Mouse (Mus musculus) CH12.LX (cell line): ENCODE measurements around the gene Nfix. TPM values are rescaled to one million over a fixed set of nuclear protein-coding genes. Genes with fewer than 3 reads are reported as not detected.
A peak's percentile ranks its signal among the peaks of the same experiment; 100 is the strongest.

Experiments
- DNase-seq: peaks from one replicate; pipeline ENCODE4 v3.0.0-alpha.2; 2013; ENCODE audit errors: extremely low read depth
- H3K27ac ChIP-seq: 2 replicates; pipeline ENCODE4 v1.5.1; 2012; ENCODE audit warnings: low read depth, mild to moderate bottlenecking, control low read depth, moderate library complexity; ENCODE audit not compliant: insufficient read depth
- H3K27me3 ChIP-seq: replicated peaks from 2 replicates; pipeline ENCODE3; 2012; ENCODE audit warnings: inconsistent platforms
- H3K36me3 ChIP-seq, 2 experiments: replicated peaks in 1 of 2; 2 replicates each; pipeline versions ENCODE3 to v1.6.1; 2012; ENCODE audit warnings: inconsistent platforms in 1 of 2, low read length in 1 of 2, mild to moderate bottlenecking in 1 of 2, mixed read lengths in 1 of 2, moderate library complexity in 1 of 2; ENCODE audit not compliant: control insufficient read depth in 1 of 2, insufficient read depth in 1 of 2
- H3K4me1 ChIP-seq, 2 experiments: 2 replicates each; pipeline ENCODE4 v1.6.1; 2012; ENCODE audit warnings: inconsistent platforms in 1 of 2, moderate library complexity in 1 of 2; ENCODE audit not compliant: insufficient read depth in 2 of 2, control insufficient read depth in 1 of 2
- H3K4me2 ChIP-seq: 2 replicates; pipeline ENCODE4 v1.6.1; 2012; ENCODE audit warnings: low read depth, mild to moderate bottlenecking, control low read depth; ENCODE audit not compliant: poor library complexity, insufficient read depth, severe bottlenecking
- H3K4me3 ChIP-seq, 3 experiments: fragments of 150-350 bp in 1 of 3; sonication (generic) in 1 of 3; replicated peaks in 1 of 3; 2 replicates each; pipeline versions ENCODE3 to v1.5.1; 2011 to 2012; ENCODE audit warnings: low read depth in 2 of 3, low read length in 2 of 3, mild to moderate bottlenecking in 2 of 3, moderate library complexity in 2 of 3, control low read depth in 1 of 3, improper control_type of control experiment in 1 of 3, inconsistent platforms in 1 of 3, mixed read lengths in 1 of 3; ENCODE audit not compliant: poor library complexity in 1 of 3
- H3K79me2 ChIP-seq: replicated peaks from 2 replicates; pipeline ENCODE4 v1.6.1; 2012; ENCODE audit warnings: mild to moderate bottlenecking, moderate library complexity; ENCODE audit not compliant: control insufficient read depth, poor library complexity, insufficient read depth, severe bottlenecking; ENCODE audit errors: extremely low read depth
- H3K9ac ChIP-seq: 2 replicates; pipeline ENCODE4 v1.6.1; 2012; ENCODE audit warnings: low read depth, mild to moderate bottlenecking, control low read depth, moderate library complexity; ENCODE audit not compliant: insufficient read depth
- H3K9me3 ChIP-seq: replicated peaks from 2 replicates; pipeline ENCODE3; 2012; ENCODE audit warnings: low read length, inconsistent platforms, mixed read lengths
- BHLHE40 ChIP-seq: IDR thresholded peaks from 2 replicates; pipeline ENCODE4 v1.6.1; 2011; ENCODE audit warnings: mild to moderate bottlenecking, low read depth, low read length, improper control_type of control experiment
- CHD1 ChIP-seq: IDR thresholded peaks from 2 replicates; pipeline ENCODE4 v1.6.1; 2012; ENCODE audit warnings: low read depth, low read length, improper control_type of control experiment, inconsistent platforms
- CHD2 ChIP-seq: IDR thresholded peaks from 2 replicates; pipeline ENCODE4 v1.6.1; 2011; ENCODE audit warnings: low read length, improper control_type of control experiment
- CTCF ChIP-seq, 2 experiments: IDR thresholded peaks in 1 of 2; conservative IDR thresholded peaks in 1 of 2; 2 replicates each; pipeline ENCODE4 v1.5.1; 2011 to 2012; ENCODE audit warnings: low read depth in 2 of 2, low read length in 2 of 2, improper control_type of control experiment in 1 of 2, inconsistent platforms in 1 of 2, mild to moderate bottlenecking in 1 of 2, moderate library complexity in 1 of 2
- E2F4 ChIP-seq: IDR thresholded peaks from 2 replicates; pipeline ENCODE4 v1.6.1; 2011; ENCODE audit warnings: low read depth, low read length, improper control_type of control experiment; ENCODE audit not compliant: insufficient replicate concordance
- ELF1 ChIP-seq: IDR thresholded peaks from 2 replicates; pipeline ENCODE4 v1.6.1; 2014; ENCODE audit warnings: low read depth, mild to moderate bottlenecking, inconsistent platforms, low read length, improper control_type of control experiment
- EP300 ChIP-seq: IDR thresholded peaks from 2 replicates; pipeline ENCODE4 v1.6.1; 2011; ENCODE audit warnings: low read length, improper control_type of control experiment
- ETS1 ChIP-seq: conservative IDR thresholded peaks from 2 replicates; pipeline ENCODE4 v1.6.1; 2012; ENCODE audit warnings: low read depth, mild to moderate bottlenecking, inconsistent platforms, low read length, improper control_type of control experiment, moderate library complexity
- GABPA ChIP-seq: IDR thresholded peaks from 2 replicates; pipeline ENCODE4 v1.6.1; 2012; ENCODE audit warnings: low read depth, low read length, improper control_type of control experiment, inconsistent platforms; ENCODE audit not compliant: insufficient replicate concordance
- HCFC1 ChIP-seq: IDR thresholded peaks from 2 replicates; pipeline ENCODE4 v1.6.1; 2012; ENCODE audit warnings: low read depth, mild to moderate bottlenecking, inconsistent platforms, low read length, improper control_type of control experiment
- IRF4 ChIP-seq: IDR thresholded peaks from 2 replicates; pipeline ENCODE4 v1.6.1; 2014; ENCODE audit warnings: low read depth, mild to moderate bottlenecking, inconsistent platforms, low read length, improper control_type of control experiment
- JUND ChIP-seq: conservative IDR thresholded peaks from 2 replicates; pipeline ENCODE4 v1.6.1; 2011; ENCODE audit warnings: low read depth, low read length, improper control_type of control experiment
- MAFK ChIP-seq: IDR thresholded peaks from 2 replicates; pipeline ENCODE4 v1.6.1; 2011; ENCODE audit warnings: low read length, improper control_type of control experiment; ENCODE audit not compliant: insufficient replicate concordance
- MAX ChIP-seq: IDR thresholded peaks from 2 replicates; pipeline ENCODE4 v1.6.1; 2011; ENCODE audit warnings: low read length, improper control_type of control experiment
- MAZ ChIP-seq: IDR thresholded peaks from 2 replicates; pipeline ENCODE4 v1.6.1; 2012; ENCODE audit warnings: low read depth, mild to moderate bottlenecking, inconsistent platforms, low read length, improper control_type of control experiment, moderate library complexity
- MEF2A ChIP-seq: IDR thresholded peaks from 2 replicates; pipeline ENCODE4 v1.6.1; 2014; ENCODE audit warnings: low read depth, mild to moderate bottlenecking, inconsistent platforms, low read length, improper control_type of control experiment, borderline replicate concordance
- MXI1 ChIP-seq: IDR thresholded peaks from 2 replicates; pipeline ENCODE4 v1.6.1; 2011; ENCODE audit warnings: mild to moderate bottlenecking, low read depth, low read length, improper control_type of control experiment
- NELFE ChIP-seq: IDR thresholded peaks from 2 replicates; pipeline ENCODE4 v1.6.1; 2011; ENCODE audit warnings: low read depth, low read length, improper control_type of control experiment
- PAX5 ChIP-seq: IDR thresholded peaks from 2 replicates; pipeline ENCODE4 v1.6.1; 2012; ENCODE audit warnings: low read length, inconsistent platforms, mixed read lengths
- POLR2A ChIP-seq: IDR thresholded peaks from 2 replicates; pipeline ENCODE4 v1.6.1; 2011; ENCODE audit warnings: low read depth, mild to moderate bottlenecking, improper control_type of control experiment, low read length
- POLR2AphosphoS2 ChIP-seq: IDR thresholded peaks from 2 replicates; pipeline ENCODE4 v1.6.1; 2011; ENCODE audit warnings: low read depth, low read length, improper control_type of control experiment
- RCOR1 ChIP-seq: conservative IDR thresholded peaks from 2 replicates; pipeline ENCODE4 v1.6.1; 2012; ENCODE audit warnings: low read depth, mild to moderate bottlenecking, inconsistent platforms, low read length, improper control_type of control experiment
- SIN3A ChIP-seq: IDR thresholded peaks from 2 replicates; pipeline ENCODE4 v1.6.1; 2012; ENCODE audit warnings: low read length, improper control_type of control experiment, inconsistent platforms
- SMC3 ChIP-seq: IDR thresholded peaks from 2 replicates; pipeline ENCODE4 v1.6.1; 2011; ENCODE audit warnings: low read depth, low read length, improper control_type of control experiment
- TCF12 ChIP-seq: IDR thresholded peaks from 2 replicates; pipeline ENCODE4 v1.6.1; 2014; ENCODE audit warnings: low read depth, mild to moderate bottlenecking, inconsistent platforms, low read length, improper control_type of control experiment
- UBTF ChIP-seq: IDR thresholded peaks from 2 replicates; pipeline ENCODE4 v1.6.1; 2012; ENCODE audit warnings: low read depth, mild to moderate bottlenecking, inconsistent platforms, low read length, improper control_type of control experiment, moderate library complexity
- USF1 ChIP-seq: IDR thresholded peaks from 2 replicates; pipeline ENCODE4 v1.6.1; 2014; ENCODE audit warnings: low read depth, mild to moderate bottlenecking, inconsistent platforms, low read length, improper control_type of control experiment
- USF2 ChIP-seq: conservative IDR thresholded peaks from 2 replicates; pipeline ENCODE4 v1.6.1; 2011; ENCODE audit warnings: low read depth, low read length, improper control_type of control experiment
- ZC3H11A ChIP-seq: IDR thresholded peaks from 2 replicates; pipeline ENCODE4 v1.6.1; 2012; ENCODE audit warnings: low read depth, mild to moderate bottlenecking, inconsistent platforms, low read length, improper control_type of control experiment
- ZKSCAN1 ChIP-seq: IDR thresholded peaks from 2 replicates; pipeline ENCODE4 v1.6.1; 2012; ENCODE audit warnings: low read depth, inconsistent platforms, low read length, improper control_type of control experiment, borderline replicate concordance
- ZNF384 ChIP-seq: IDR thresholded peaks from 2 replicates; pipeline ENCODE4 v1.6.1; 2012; ENCODE audit warnings: low read depth, low read length, improper control_type of control experiment, inconsistent platforms
- dilution Hi-C: fragments of 300-500 bp; cut with MboI; formaldehyde crosslinking; loops from 2 replicates; pipeline ENCODE4 v1.14.3; 2020; ENCODE audit warnings: low sequenced_read_pairs; ENCODE audit not compliant: extremely low pct_unique_long_range_greater_than_20kb, extremely low pct_ligation_motif_present
- in situ Hi-C: fragments of 300-500 bp; cut with MboI; formaldehyde crosslinking; loops from 3 replicates; pipeline ENCODE4 v1.14.3; 2019; ENCODE audit warnings: low sequenced_read_pairs, low pct_ligation_motif_present, low pct_unique_long_range_greater_than_20kb, mixed read lengths
- polyA plus RNA-seq: library from polyadenylated mRNA; unstranded; fragments of >175 nt; gene quantifications from 2 replicates; pipeline ENCODE4 v1.2.1, GENCODE M21; 2012; ENCODE audit warnings: low read depth; ENCODE audit not compliant: insufficient read length
- total RNA-seq, 2 experiments: library from RNA; depleted of rRNA; stranded (reverse); fragments of 300-350 nt in 1 of 2; fragments of >200 nt in 1 of 2; gene quantifications; 2 replicates each; pipeline ENCODE4 v1.2.3; 2012 to 2014

Gene Nfix
- total and polyA plus RNA-seq, 3 experiments, result 0.09 to 10.5 (median 1.1) TPM

DNA sequence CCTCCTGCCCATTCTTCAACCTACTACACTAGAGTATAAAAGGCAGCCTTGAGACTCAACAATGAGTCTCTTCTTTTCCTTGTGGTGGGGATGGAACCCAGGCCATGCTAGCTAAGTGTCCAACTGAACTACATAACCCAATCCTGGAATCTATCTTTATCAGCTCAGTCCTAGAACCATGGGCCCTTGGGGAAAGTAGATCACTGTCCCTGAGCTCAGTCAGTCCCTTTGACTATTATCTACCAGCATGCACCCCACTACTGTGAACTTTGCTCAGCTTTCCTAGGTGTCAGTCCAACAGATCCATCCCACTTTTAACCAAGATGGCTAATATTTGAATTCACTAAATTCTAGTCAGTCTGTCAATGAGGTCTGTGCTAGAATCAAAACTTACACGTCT is 41.4 kb upstream of the Nfix start:
- Histone ChIP-seq H3K9ac (no peak overlapping the region), H3K79me2 (peaks cover 45% of the 10 kb centered on the region), H3K27me3 (no peaks in the 10 kb centered on the region), H3K4me2 (no peak overlapping the region), H3K4me3 (no peak overlapping the region), H3K36me3 (peaks cover 62 to 76% of the 10 kb centered on the region in 2 experiments), H3K9me3 (no peaks in the 10 kb centered on the region), H3K4me1 (peaks cover 12 to 68% of the 10 kb centered on the region in 2 experiments), H3K27ac (peak overlapping the region; percentile 25; the same call in 1 of the 2 replicates)
- dilution Hi-C loops (no loop called here), in situ Hi-C loops (no loop called here)
- no peak for TF ChIP-seq MAFK
- no peak for TF ChIP-seq NELFE
- TF ChIP-seq CTCF (conservative IDR thresholded peaks at IDR 0.05 in 1 of 2, IDR thresholded peaks at IDR 0.05 in 1 of 2; ENCODE audit: low read depth in 2 of 2, low read length in 2 of 2), result no peak
- no peak for TF ChIP-seq MXI1
- TF ChIP-seq EP300, result no peak
- no peak for TF ChIP-seq MAZ
- no peak for TF ChIP-seq PAX5
- no peak for TF ChIP-seq UBTF
- no peak for TF ChIP-seq ZKSCAN1
- TF ChIP-seq HCFC1, result no peak
- no peak for TF ChIP-seq MEF2A
- no peak for TF ChIP-seq IRF4
- no peak for TF ChIP-seq BHLHE40
- TF ChIP-seq SIN3A, result no peak
- no peak for TF ChIP-seq POLR2AphosphoS2
- TF ChIP-seq CHD1, result no peak
- TF ChIP-seq USF1, result no peak
- TF ChIP-seq GABPA, result no peak
- DNase-seq, result no peak

- peak; percentile 97 for DNase-seq
- Histone ChIP-seq H3K27me3 (no peaks in the 10 kb centered on the region), H3K4me2 (peak within 1 kb of the TSS; percentile 94), H3K27ac (peak within 1 kb of the TSS; percentile 77), H3K36me3 (peaks cover 69 to 82% of the 10 kb centered on the region in 2 experiments), H3K9me3 (no peaks in the 10 kb centered on the region), H3K4me1 (peaks cover 12 to 79% of the 10 kb centered on the region in 2 experiments), H3K9ac (peak within 1 kb of the TSS; percentile 87), H3K4me3 (peak within 1 kb of the TSS; percentile 78 to 85 (median 83)), H3K79me2 (peaks cover 34% of the 10 kb centered on the region)
- dilution Hi-C loops, result no loop called here
- in situ Hi-C loops, result no loop called here
- TF ChIP-seq GABPA (peak; percentile 97), E2F4 (peak; percentile 68; the same call in 1 of the 2 replicates), POLR2A (peak; percentile 84), MAX (peak; percentile 82), MXI1 (peak; percentile 81), HCFC1 (peak; percentile 91), ETS1 (peak; percentile 74), ELF1 (peak; percentile 86), RCOR1 (peak; percentile 60; the same call in 1 of the 2 replicates), SMC3 (no peak), MAZ (peak; percentile 92), ZKSCAN1 (no peak), MEF2A (peak; percentile 54), USF2 (no peak; the same call in 1 of the 2 replicates), CHD2 (peak; percentile 95), NELFE (peak; percentile 87), PAX5 (no peak), ZC3H11A (no peak), EP300 (no peak), ZNF384 (no peak), TCF12 (peak; percentile 96), JUND (peak; percentile 81), CHD1 (0 out of 2 replicates have a peak, but pooled peaks have one; percentile 8)
Measured at GRCm38 (mm10) chr8:84840248-84840999, 40.3 kb upstream of the Nfix start, which contains the start of gene Rad23a. Gene Rad23a (minus strand): TSS chr8:84840665.
